Mouse (Mus musculus) brain, embryonic 14.5 days (tissue): ENCODE measurements at regions not wholly inside any gene's neighbourhood (a gene's known extent, or its start where the extent isn't known, plus 50 kb on each side); places are given as distances from the start of the nearest gene placed in this dataset.

Source experiments
- CTCF ChIP-seq: fragments of 200-500 bp; IDR thresholded peaks from 2 replicates; pipeline ENCODE4 v1.5.1; 2012; ENCODE audit warnings: inconsistent platforms, mild to moderate bottlenecking, moderate library complexity, borderline replicate concordance; ENCODE audit not compliant: insufficient read depth, insufficient read length; ENCODE audit errors: extremely low read depth
- POLR2A ChIP-seq: fragments of 200-500 bp; IDR thresholded peaks from 2 replicates; pipeline ENCODE4 v1.6.1; 2012; ENCODE audit warnings: mild to moderate bottlenecking, inconsistent platforms, borderline replicate concordance; ENCODE audit not compliant: poor library complexity, insufficient read depth, insufficient read length, severe bottlenecking; ENCODE audit errors: extremely low read depth

- TF ChIP-seq POLR2A (no peak), CTCF (no peak)
These were observed 426.3 kb upstream of the Mpdz start for GRCm38 (mm10) chr4:81868941-81869340.
